Mouse (Mus musculus) embryonic facial prominence, embryonic 14.5 days (tissue): Measurements from ENCODE around the gene H2al1e. TPM values are rescaled to one million over a fixed set of nuclear protein-coding genes. Genes with fewer than 3 reads are reported as not detected.
A peak's percentile ranks its signal among the peaks of the same experiment; 100 is the strongest.
"Not testable (repeated sequence)": the region's sequence is repeated elsewhere in the genome, so short reads cannot be mapped to it uniquely, and the experiment has no call there.

ENCODE experiments used
- ATAC-seq: fragments of 200-750 bp; cut with Nextera tagmentation; 2 replicates; pipeline ENCODE4 v1.8.0; 2017; ENCODE audit warnings: low read depth, moderate number of reproducible peaks, moderate TSS enrichment
- DNase-seq: peaks from one replicate; pipeline ENCODE4 v3.0.0-alpha.2; 2015; ENCODE audit warnings: low spot score
- H3K27ac ChIP-seq: fragments of 300-500 bp; sonication (generic); replicated peaks from 2 replicates; pipeline ENCODE4 v1.5.1; 2014; ENCODE audit warnings: low read depth, mild to moderate bottlenecking, low read length, moderate library complexity
- H3K27me3 ChIP-seq: fragments of 300-500 bp; sonication (generic); replicated peaks from 2 replicates; pipeline ENCODE4 v1.6.1; 2014; ENCODE audit warnings: low read length; ENCODE audit not compliant: control insufficient read depth, insufficient read depth
- H3K36me3 ChIP-seq: fragments of 300-500 bp; sonication (generic); 2 replicates; pipeline ENCODE4 v1.6.1; 2014; ENCODE audit warnings: low read length, mixed read lengths; ENCODE audit not compliant: control insufficient read depth, insufficient read depth
- H3K4me1 ChIP-seq: fragments of 300-500 bp; sonication (generic); 2 replicates; pipeline ENCODE4 v1.6.1; 2014; ENCODE audit warnings: antibody characterized with exemption, low read length; ENCODE audit not compliant: control insufficient read depth, insufficient read depth
- H3K4me2 ChIP-seq: fragments of 300-500 bp; sonication (generic); 2 replicates; pipeline ENCODE4 v1.6.1; 2014; ENCODE audit warnings: low read depth, mild to moderate bottlenecking, low read length, moderate library complexity, mixed read lengths
- H3K4me3 ChIP-seq: fragments of 300-500 bp; sonication (generic); 2 replicates; pipeline ENCODE4 v1.5.1; 2014; ENCODE audit warnings: low read depth, mild to moderate bottlenecking, low read length
- H3K9ac ChIP-seq: fragments of 300-500 bp; sonication (generic); 2 replicates; pipeline ENCODE4 v1.6.1; 2014; ENCODE audit warnings: low read depth, mild to moderate bottlenecking, low read length, moderate library complexity, mixed read lengths
- H3K9me3 ChIP-seq: fragments of 300-500 bp; sonication (generic); 2 replicates; pipeline ENCODE4 v1.6.1; 2016; ENCODE audit warnings: low read length; ENCODE audit not compliant: control insufficient read depth
- WGBS: fragments of 180-500 bp; shearing (Covaris S2); extraction: QIAGEN DNeasy Blood & Tissue Kit; methylation state at CpG from one replicate; pipeline ENCODE4 v1.1.7; 2014; 5-methylcytosine and 5-hydroxymethylcytosine counted together
- polyA plus RNA-seq: library from polyadenylated mRNA; unstranded; fragments of >200 nt; fragmentation: Nextera tagmentation; extraction: Ambion mirVana; gene quantifications from 2 replicates; pipeline ENCODE4 v1.2.1, GENCODE M21; 2014

Gene H2al1e
- polyA plus RNA-seq = not detected in 2 replicates

GRCm38 (mm10) chrX:11311634-11312033, at the start of gene H2al1e:
TSS of gene H2al1e (plus strand) at chrX:11311934.
- H3K27me3 ChIP-seq, H3K27ac ChIP-seq, ATAC-seq, H3K36me3 ChIP-seq, H3K9me3 ChIP-seq, DNase-seq, H3K9ac ChIP-seq, H3K4me3 ChIP-seq, H3K4me1 ChIP-seq, H3K4me2 ChIP-seq: not testable (repeated sequence)
- no CpG with 5 or more reads among the region's 3 CpGs for WGBS

- peaks cover 22% of the 10 kb centered on the region; the same call in 1 of the 2 replicates for H3K27me3 ChIP-seq
- no peaks in the 10 kb centered on the region for H3K36me3 ChIP-seq
- H3K4me2 ChIP-seq = no peak overlapping the region
- no peaks in the 10 kb centered on the region for H3K4me1 ChIP-seq
- ATAC-seq (no peak), DNase-seq (no peak)
- H3K4me3 ChIP-seq = no peak overlapping the region
- no peaks in the 10 kb centered on the region for H3K9me3 ChIP-seq
- 62% methylated on average over 8 of the region's 8 CpGs for WGBS
- H3K9ac ChIP-seq = no peak overlapping the region
- H3K27ac ChIP-seq = no peak overlapping the region
Measured at GRCm38 (mm10) chrX:11264918-11265317, 46.8 kb upstream of the H2al1e start.

DNA sequence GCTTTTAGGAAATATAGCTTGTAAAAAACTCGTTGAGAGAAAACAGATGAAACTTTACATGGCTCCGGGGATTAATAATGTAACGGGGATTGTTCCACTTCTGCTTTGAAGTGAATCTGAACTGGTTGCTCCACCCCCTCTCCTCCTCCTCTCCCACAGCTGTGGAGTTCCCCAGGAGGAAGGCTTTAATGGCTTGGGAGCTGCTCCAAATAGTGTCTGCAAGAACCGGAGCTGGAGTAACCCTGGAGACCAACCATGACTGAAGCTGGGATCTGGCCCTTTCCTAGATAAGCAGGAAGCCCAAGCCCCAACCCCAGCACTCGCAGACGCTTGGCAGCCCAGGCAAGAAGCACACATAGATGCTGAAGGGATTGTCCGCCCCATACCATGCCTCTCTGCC, 43.9 kb upstream of the H2al1e start:
- no peak overlapping the region for H3K4me3 ChIP-seq
- H3K9ac ChIP-seq = no peak overlapping the region
- no peaks in the 10 kb centered on the region for H3K4me1 ChIP-seq
- H3K27me3 ChIP-seq = peaks cover 17% of the 10 kb centered on the region; the same call in 1 of the 2 replicates
- no peak overlapping the region for H3K27ac ChIP-seq
- no peaks in the 10 kb centered on the region for H3K36me3 ChIP-seq
- no peaks in the 10 kb centered on the region for H3K9me3 ChIP-seq
- ATAC-seq (no peak), DNase-seq (peak; percentile 66)
- no peak overlapping the region for H3K4me2 ChIP-seq
- 44% methylated on average over 7 of the region's 7 CpGs for WGBS

DNA sequence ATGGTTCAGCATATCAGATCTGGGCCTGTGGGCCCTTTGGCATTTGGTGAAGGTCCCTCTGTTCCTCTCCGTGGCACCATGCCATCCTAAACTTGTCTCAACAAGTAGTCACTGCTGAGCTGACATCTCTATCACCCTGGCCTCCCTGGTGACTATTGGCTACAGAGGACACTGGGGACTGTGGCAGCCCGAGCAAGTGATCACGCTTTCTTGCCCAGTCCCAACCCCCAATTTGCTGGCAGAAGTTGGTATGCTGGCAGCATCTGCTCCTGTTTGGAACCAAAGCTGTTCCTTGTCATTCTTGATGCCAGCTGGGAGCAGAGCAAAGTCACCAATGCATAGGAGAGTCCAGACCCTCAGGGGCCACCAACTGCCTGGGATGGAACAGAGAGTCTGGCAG, 42.7 kb upstream of the H2al1e start:
- peaks cover 17% of the 10 kb centered on the region; the same call in 1 of the 2 replicates for H3K27me3 ChIP-seq
- no peak overlapping the region for H3K9ac ChIP-seq
- 78% methylated on average over 3 of the region's 3 CpGs for whole genome bisulfite sequencing
- ATAC-seq (no peak), DNase-seq (no peak)
- no peaks in the 10 kb centered on the region for H3K9me3 ChIP-seq
- H3K4me1 ChIP-seq = no peaks in the 10 kb centered on the region
- H3K36me3 ChIP-seq = no peaks in the 10 kb centered on the region
- H3K4me2 ChIP-seq = no peak overlapping the region
- no peak overlapping the region for H3K27ac ChIP-seq
- H3K4me3 ChIP-seq = no peak overlapping the region

GRCm38 (mm10) chrX:11273190-11273589, 38.5 kb upstream of the H2al1e start:
- no peak for ATAC-seq
- no peaks in the 10 kb centered on the region for H3K36me3 ChIP-seq

GRCm38 (mm10) chrX:11277083-11277482, 34.7 kb upstream of the H2al1e start:
- no peak for DNase-seq
- WGBS = 73% methylated on average over 6 of the region's 6 CpGs
- H3K27me3 ChIP-seq = peaks cover 15% of the 10 kb centered on the region; the same call in 1 of the 2 replicates
- no peaks in the 10 kb centered on the region for H3K9me3 ChIP-seq
- H3K36me3 ChIP-seq = no peaks in the 10 kb centered on the region
- no peak for ATAC-seq
- no peak overlapping the region for H3K4me3 ChIP-seq
- no peak overlapping the region for H3K4me2 ChIP-seq
- H3K4me1 ChIP-seq = no peaks in the 10 kb centered on the region
- H3K27ac ChIP-seq = no peak overlapping the region
- H3K9ac ChIP-seq = no peak overlapping the region

More at GRCm38 (mm10) chrX:11273190-11273589, 38.5 kb upstream of the H2al1e start:
- H3K9ac ChIP-seq = no peak overlapping the region
- no peak overlapping the region for H3K4me2 ChIP-seq
- no peaks in the 10 kb centered on the region for H3K9me3 ChIP-seq
- no peak for DNase-seq
- H3K4me3 ChIP-seq = no peak overlapping the region
- H3K27me3 ChIP-seq = peaks cover 10% of the 10 kb centered on the region
- H3K27ac ChIP-seq = no peak overlapping the region
- 83% methylated on average over 3 of the region's 3 CpGs for WGBS
- no peaks in the 10 kb centered on the region for H3K4me1 ChIP-seq

DNA sequence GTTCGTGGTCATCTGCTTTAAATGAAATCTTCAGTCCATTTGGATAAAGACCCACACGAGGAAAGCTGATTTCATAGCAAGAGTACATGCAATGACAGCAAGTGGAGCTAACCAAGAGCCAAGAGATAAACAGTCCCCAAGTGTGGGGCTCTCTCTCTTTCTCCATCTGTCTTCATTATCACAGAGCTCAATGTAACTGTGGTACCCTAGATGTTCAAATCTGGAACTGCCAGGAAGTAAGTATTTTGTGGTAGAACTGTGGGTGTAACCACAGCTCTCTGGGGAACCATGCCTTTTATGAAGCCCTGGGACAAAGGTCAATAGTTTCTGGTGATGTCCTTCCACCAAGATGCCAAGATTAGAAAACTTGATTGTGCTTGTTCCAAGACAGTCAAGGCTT, 31.0 kb upstream of the H2al1e start:
- Histone ChIP-seq H3K4me2 (no peak overlapping the region), H3K4me3 (no peak overlapping the region), H3K36me3 (no peaks in the 10 kb centered on the region), H3K27ac (no peak overlapping the region), H3K9ac (no peak overlapping the region), H3K27me3 (peaks cover 13% of the 10 kb centered on the region), H3K4me1 (no peaks in the 10 kb centered on the region), H3K9me3 (no peaks in the 10 kb centered on the region)
- DNase-seq (no peak), ATAC-seq (no peak)
- 68% methylated on average over 2 of the region's 2 CpGs for WGBS

DNA sequence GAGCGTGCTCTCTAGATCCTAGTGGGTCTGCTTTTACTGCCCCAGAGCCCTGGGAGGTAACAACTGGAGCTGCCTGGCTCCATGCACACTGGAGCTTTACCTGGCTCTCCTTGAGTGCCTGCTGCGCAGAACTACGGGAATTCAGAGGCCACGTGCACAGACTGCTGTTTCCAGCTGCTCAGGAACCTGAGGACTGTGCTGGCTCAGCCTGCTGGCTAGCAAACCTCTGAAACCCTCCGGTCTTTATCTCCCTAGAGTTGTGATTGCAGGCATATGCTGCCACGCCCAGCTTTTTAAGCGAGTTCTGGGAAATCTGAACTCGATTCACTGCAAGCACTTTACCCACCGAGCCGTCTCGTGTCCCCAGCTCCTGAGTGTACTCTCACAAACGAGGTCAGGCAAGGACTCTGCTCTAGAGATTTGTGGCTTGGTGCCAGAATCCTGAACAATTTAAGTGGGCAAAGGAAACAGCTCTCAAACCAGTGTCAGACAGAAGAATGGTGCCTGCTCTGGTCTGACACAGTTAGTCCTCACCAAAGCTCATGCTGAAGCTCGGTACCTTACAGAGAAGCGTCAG, 23.3 kb upstream of the H2al1e start:
- no peak for ATAC-seq
- H3K4me3 ChIP-seq = no peak overlapping the region

DNA sequence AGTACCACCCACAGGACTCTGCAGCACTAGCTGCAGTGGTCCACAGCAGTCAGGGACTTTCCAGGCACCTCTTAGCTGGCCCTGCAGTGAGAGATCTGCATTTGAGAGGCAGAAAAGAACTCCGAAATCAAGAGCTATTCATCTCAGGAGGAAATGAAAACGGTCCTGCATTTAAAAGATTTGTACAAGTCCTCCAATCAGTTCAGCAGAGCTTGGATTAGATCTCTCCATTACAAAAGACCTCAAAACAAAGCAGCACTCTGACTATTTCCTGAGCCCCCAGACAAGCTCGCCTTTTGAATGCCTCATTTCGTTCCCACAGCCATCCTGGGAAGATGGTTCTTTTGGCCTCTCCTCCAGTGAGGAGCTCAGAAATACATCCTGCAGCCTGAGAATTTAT, 22.5 kb upstream of the H2al1e start:
- peaks cover 11% of the 10 kb centered on the region; the same call in 1 of the 2 replicates for H3K27me3 ChIP-seq
- WGBS = 62% methylated on average over 4 of the region's 4 CpGs
- no peak overlapping the region for H3K27ac ChIP-seq

More for the DNA sequence above, 23.3 kb upstream of the H2al1e start:
- Histone ChIP-seq H3K9ac (no peak overlapping the region), H3K27ac (no peak overlapping the region), H3K36me3 (no peaks in the 10 kb centered on the region), H3K9me3 (no peaks in the 10 kb centered on the region), H3K4me1 (no peaks in the 10 kb centered on the region), H3K27me3 (peaks cover 11% of the 10 kb centered on the region; the same call in 1 of the 2 replicates), H3K4me2 (no peak overlapping the region)
- 61% methylated on average over 14 of the region's 14 CpGs for WGBS
- DNase-seq = peak; percentile 10

More for the DNA sequence above, 22.5 kb upstream of the H2al1e start:
- Histone ChIP-seq H3K4me2 (no peak overlapping the region), H3K9ac (no peak overlapping the region), H3K36me3 (no peaks in the 10 kb centered on the region), H3K9me3 (no peaks in the 10 kb centered on the region), H3K4me3 (no peak overlapping the region), H3K4me1 (no peaks in the 10 kb centered on the region)
- no peak for DNase-seq
- no peak for ATAC-seq
